Mouse (Mus musculus): Measurements from ENCODE around the gene 2300002M23Rik. TPM values are rescaled to one million over a fixed set of nuclear protein-coding genes. Genes with fewer than 3 reads are reported as not detected.

The 2300002M23Rik gene
- polyA plus RNA-seq, 1 experiment from 2014 or later: not detected

DNA sequence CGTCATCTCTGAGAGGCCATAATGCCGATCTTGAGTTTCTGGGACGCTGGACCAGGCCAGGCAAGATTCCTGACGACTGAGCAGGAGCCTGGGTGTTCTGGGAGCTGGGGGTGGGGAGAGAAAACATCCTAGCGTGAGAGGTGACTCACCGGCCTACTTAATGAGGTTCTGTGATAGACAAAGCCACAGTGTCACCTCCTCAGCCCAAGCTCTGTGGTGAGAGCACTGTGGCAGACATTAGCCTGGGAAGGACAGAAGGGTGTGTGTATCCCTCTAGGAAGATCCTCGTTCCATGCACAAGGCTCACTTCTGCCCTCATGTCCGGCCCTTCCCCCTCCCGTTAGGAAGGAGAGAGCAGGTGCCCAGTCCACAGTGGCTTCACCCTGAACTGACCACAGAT, 9.9 kb upstream of the 2300002M23Rik start:
- 84% methylated on average over 9 of the region's 9 CpGs for WGBS
- Histone ChIP-seq H3K4me1 (no peaks in the 10 kb centered on the region), H3K27ac (no peak overlapping the region), H3K9ac (no peak overlapping the region), H3K9me3 (no peaks in the 10 kb centered on the region), H3K4me2 (no peak overlapping the region), H3K36me3 (replicated peaks) (no peaks in the 10 kb centered on the region), H3K27me3 (no peaks in the 10 kb centered on the region), H3K4me3 (replicated peaks) (no peak overlapping the region)
- no peak for ATAC-seq (ENCODE audit: low FRiP score)

DNA sequence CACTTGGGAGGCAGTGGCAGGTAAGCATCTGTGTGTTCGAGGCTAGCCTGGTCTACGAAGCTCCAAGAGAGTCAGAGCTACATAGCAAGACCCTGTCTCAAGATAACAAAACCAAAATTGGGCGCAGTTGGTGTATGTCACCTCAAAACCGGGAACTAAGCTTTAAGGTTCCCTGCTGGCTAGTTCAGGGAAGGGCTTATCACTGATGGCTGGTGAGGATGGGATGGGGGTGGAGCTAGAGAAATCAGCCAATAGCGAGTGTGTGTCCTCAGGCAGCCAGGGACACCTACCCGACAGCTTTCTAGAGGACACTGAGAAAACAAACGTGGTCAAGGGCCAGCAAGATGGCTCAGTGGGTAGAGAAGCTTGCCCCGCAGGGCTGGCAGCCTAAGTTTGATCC, 9.0 kb upstream of the 2300002M23Rik start:
- H3K27me3 ChIP-seq: no peaks in the 10 kb centered on the region
- H3K4me3 ChIP-seq (replicated peaks): no peak overlapping the region
- no peaks in the 10 kb centered on the region for H3K36me3 ChIP-seq (replicated peaks)
- H3K4me1 ChIP-seq: no peaks in the 10 kb centered on the region
- no peak overlapping the region for H3K27ac ChIP-seq
- H3K9ac ChIP-seq: no peak overlapping the region
- 61% methylated on average over 8 of the region's 8 CpGs for WGBS
- H3K4me2 ChIP-seq: no peak overlapping the region
- no peak for ATAC-seq (ENCODE audit: low FRiP score)
- no peaks in the 10 kb centered on the region for H3K9me3 ChIP-seq

DNA sequence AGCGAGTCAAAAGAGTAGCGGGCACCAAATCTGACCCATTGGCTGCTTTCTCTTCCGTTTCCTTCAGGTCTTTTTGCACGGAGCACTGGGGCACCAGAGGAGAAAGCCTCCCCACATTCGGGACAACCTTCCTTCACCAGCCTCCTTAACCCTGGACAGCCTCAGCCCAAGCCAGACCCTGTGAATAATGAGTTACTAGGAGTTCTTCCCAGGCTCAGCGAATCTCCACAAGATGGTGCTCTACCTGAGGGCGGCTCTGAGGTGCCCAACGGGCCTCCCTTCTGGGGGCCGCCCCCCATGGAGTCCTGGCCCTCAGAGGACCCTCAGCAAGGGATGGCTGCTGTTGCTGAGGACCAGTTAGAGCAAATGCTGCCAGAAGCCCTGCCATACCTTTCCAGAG, 517 bp downstream of the 2300002M23Rik start:
- 24% methylated on average over 9 of the region's 9 CpGs for WGBS

DNA sequence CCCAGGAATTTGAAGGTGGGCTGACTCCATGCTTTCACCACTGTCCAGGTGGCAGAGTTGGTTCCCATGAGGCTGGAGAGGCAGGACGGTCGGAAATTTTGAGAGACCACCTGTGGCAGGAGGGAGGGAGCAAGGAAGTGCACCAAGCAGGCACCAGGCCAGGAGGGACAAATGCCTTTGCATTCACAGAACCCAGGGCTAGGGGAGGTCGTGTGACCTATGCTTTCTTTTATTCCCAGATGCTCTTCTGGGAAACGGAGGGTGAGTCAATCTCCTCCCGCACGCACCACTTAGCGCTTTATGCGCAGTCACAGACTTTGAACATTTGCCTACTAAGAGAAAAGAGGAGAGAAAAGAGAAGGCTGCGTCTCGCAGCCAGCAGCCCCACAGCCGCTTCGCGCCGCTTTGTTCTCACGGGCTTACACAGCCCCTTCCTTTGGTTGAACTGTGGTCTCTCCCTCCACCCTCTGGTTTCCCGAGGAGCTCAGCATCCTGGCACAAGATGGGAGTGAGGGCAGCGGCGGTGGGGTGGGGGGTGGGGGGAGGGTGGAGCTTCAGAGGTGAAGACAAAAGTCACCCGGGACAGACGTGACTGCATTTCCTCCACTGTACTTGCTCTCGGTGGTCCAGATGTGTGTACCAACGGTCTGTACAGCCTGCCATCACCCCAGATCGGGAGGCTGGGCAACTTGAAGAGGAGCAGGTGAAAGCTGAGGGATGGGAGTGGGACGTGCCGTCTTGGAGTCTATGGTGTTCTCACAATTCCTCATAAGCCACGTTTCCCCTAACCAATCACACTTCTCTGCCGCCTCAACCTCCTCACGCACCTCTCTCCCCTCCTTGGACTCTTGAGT, 2.1 kb downstream of the 2300002M23Rik start:
- H3K27ac ChIP-seq: no peak overlapping the region
- H3K9me3 ChIP-seq: no peaks in the 10 kb centered on the region
- H3K27me3 ChIP-seq: peaks cover 24% of the 10 kb centered on the region
- peak overlapping the region; percentile 30 for H3K4me3 ChIP-seq (replicated peaks)
- peaks cover 14% of the 10 kb centered on the region for H3K4me1 ChIP-seq
- peak overlapping the region; percentile 59 for H3K4me2 ChIP-seq
- ATAC-seq (ENCODE audit: low FRiP score): peak; percentile 72; the same call in 1 of the 2 replicates
- no peaks in the 10 kb centered on the region for H3K36me3 ChIP-seq (replicated peaks)
- WGBS: 2% methylated on average over 28 of the region's 28 CpGs
- peak overlapping the region; percentile 50 for H3K9ac ChIP-seq

More for the DNA sequence above, 517 bp downstream of the 2300002M23Rik start:
- Histone ChIP-seq H3K4me2 (no peak overlapping the region), H3K36me3 (replicated peaks) (no peaks in the 10 kb centered on the region), H3K27ac (no peak overlapping the region), H3K4me1 (peaks cover 14% of the 10 kb centered on the region), H3K9me3 (no peaks in the 10 kb centered on the region), H3K4me3 (replicated peaks) (no peak overlapping the region), H3K27me3 (peaks cover 24% of the 10 kb centered on the region), H3K9ac (no peak overlapping the region)
- no peak for ATAC-seq (ENCODE audit: low FRiP score)

GRCm38 (mm10) chr17:35570836-35571235, 3.6 kb downstream of the 2300002M23Rik start:
- Histone ChIP-seq H3K4me2 (no peak overlapping the region), H3K4me3 (replicated peaks) (no peak overlapping the region), H3K9ac (no peak overlapping the region), H3K27me3 (peaks cover 24% of the 10 kb centered on the region), H3K4me1 (peaks cover 14% of the 10 kb centered on the region), H3K27ac (no peak overlapping the region), H3K9me3 (no peaks in the 10 kb centered on the region), H3K36me3 (replicated peaks) (no peaks in the 10 kb centered on the region)
- WGBS: 79% methylated on average over 14 of the region's 14 CpGs
- no peak for ATAC-seq (ENCODE audit: low FRiP score)

GRCm38 (mm10) chr17:35571477-35571876, 4.2 kb downstream of the 2300002M23Rik start:
- WGBS: 96% methylated on average over 7 of the region's 7 CpGs

GRCm38 (mm10) chr17:35578211-35578610, 11.0 kb downstream of the 2300002M23Rik start:
- Histone ChIP-seq H3K27ac (no peak overlapping the region), H3K27me3 (no peaks in the 10 kb centered on the region; the same call in 1 of the 2 replicates), H3K4me3 (replicated peaks) (no peak overlapping the region), H3K4me2 (no peak overlapping the region), H3K9me3 (no peaks in the 10 kb centered on the region), H3K4me1 (no peaks in the 10 kb centered on the region), H3K36me3 (replicated peaks) (no peaks in the 10 kb centered on the region), H3K9ac (no peak overlapping the region)
- 15% methylated on average over 6 of the region's 6 CpGs for WGBS
- no peak for ATAC-seq (ENCODE audit: low FRiP score)

More at GRCm38 (mm10) chr17:35571477-35571876, 4.2 kb downstream of the 2300002M23Rik start:
- peaks cover 14% of the 10 kb centered on the region for H3K4me1 ChIP-seq
- no peaks in the 10 kb centered on the region for H3K9me3 ChIP-seq
- H3K27ac ChIP-seq: no peak overlapping the region
- no peak for ATAC-seq (ENCODE audit: low FRiP score)
- no peak overlapping the region for H3K4me3 ChIP-seq (replicated peaks)
- H3K36me3 ChIP-seq (replicated peaks): no peaks in the 10 kb centered on the region
- no peak overlapping the region for H3K9ac ChIP-seq
- H3K27me3 ChIP-seq: peaks cover 24% of the 10 kb centered on the region
- no peak overlapping the region for H3K4me2 ChIP-seq

- Histone ChIP-seq H3K9me3 (0 out of 2 replicates have a peak, but pooled peaks cover 4% of the 10 kb centered on the region), H3K36me3 (replicated peaks) (no peaks in the 10 kb centered on the region), H3K9ac (no peak overlapping the region), H3K4me1 (peaks cover 4% of the 10 kb centered on the region), H3K27ac (no peak overlapping the region), H3K4me3 (replicated peaks) (no peak overlapping the region), H3K27me3 (peaks cover 9% of the 10 kb centered on the region; the same call in 1 of the 2 replicates), H3K4me2 (no peak overlapping the region)
- WGBS: 96% methylated on average over 1 of the region's 1 CpGs
- ATAC-seq (ENCODE audit: low FRiP score): no peak
Observed at GRCm38 (mm10) chr17:35582900-35583299, 15.7 kb downstream of the 2300002M23Rik start.

GRCm38 (mm10) chr17:35584330-35584937, 17.2 kb downstream of the 2300002M23Rik start:
- Histone ChIP-seq H3K27ac (no peak overlapping the region), H3K9ac (no peak overlapping the region), H3K4me1 (peaks cover 8% of the 10 kb centered on the region), H3K9me3 (0 out of 2 replicates have a peak, but pooled peaks cover 4% of the 10 kb centered on the region), H3K27me3 (peaks cover 9% of the 10 kb centered on the region; the same call in 1 of the 2 replicates), H3K36me3 (replicated peaks) (no peaks in the 10 kb centered on the region), H3K4me3 (replicated peaks) (no peak overlapping the region), H3K4me2 (peak overlapping the region; percentile 40)
- no peak for ATAC-seq (ENCODE audit: low FRiP score)
- WGBS: 15% methylated on average over 16 of the region's 16 CpGs

DNA sequence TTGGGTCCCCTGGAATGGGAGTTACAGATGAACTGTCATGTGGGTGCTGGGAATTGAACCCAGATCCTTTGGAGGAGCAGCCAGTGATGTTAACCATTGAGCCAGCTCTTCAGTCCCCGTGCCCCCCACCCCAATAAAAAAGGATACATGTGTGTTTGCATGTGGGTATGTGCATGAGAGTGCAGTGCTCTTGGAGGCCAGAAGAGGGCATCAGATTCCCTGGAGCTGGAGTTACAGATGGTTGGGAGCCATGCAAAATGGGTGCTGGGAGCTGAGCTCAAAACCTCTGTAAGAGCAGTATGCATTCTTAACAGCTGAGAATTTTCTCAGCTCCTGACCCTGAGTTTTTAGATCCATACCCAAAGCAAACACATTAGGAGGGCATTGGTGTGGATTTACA, 20.0 kb downstream of the 2300002M23Rik start:
- Histone ChIP-seq H3K9ac (no peak overlapping the region), H3K27ac (no peak overlapping the region), H3K4me1 (peaks cover 8% of the 10 kb centered on the region), H3K4me3 (replicated peaks) (no peak overlapping the region), H3K9me3 (0 out of 2 replicates have a peak, but pooled peaks cover 4% of the 10 kb centered on the region), H3K4me2 (no peak overlapping the region), H3K27me3 (peaks cover 9% of the 10 kb centered on the region; the same call in 1 of the 2 replicates), H3K36me3 (replicated peaks) (no peaks in the 10 kb centered on the region)
- no peak for ATAC-seq (ENCODE audit: low FRiP score)
- 85% methylated on average over 1 of the region's 1 CpGs for WGBS

DNA sequence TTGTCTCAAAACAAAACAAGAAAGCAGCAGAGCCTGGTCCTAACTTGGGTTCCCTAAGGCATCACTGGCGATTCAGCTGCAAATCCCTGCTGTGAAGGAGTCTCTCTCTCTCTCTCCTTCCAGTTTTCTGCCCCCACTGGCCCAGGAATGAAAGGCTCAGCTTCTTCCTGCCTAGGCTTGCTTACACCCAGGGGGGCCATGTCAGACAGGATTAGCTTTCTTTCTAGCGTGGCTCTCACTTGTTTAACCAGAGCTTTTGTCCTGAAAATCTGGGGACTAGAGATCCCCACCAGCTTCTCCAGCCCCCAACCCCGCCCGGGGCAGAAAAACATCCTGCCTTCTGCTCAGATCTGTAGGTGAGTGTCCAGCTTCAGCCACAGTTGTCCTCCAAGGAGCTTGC, 21.1 kb downstream of the 2300002M23Rik start:
- H3K9me3 ChIP-seq: 0 out of 2 replicates have a peak, but pooled peaks cover 4% of the 10 kb centered on the region
- WGBS: 3% methylated on average over 4 of the region's 4 CpGs
- peaks cover 9% of the 10 kb centered on the region; the same call in 1 of the 2 replicates for H3K27me3 ChIP-seq
- H3K4me1 ChIP-seq: peaks cover 8% of the 10 kb centered on the region
- no peak overlapping the region for H3K9ac ChIP-seq
- ATAC-seq (ENCODE audit: low FRiP score): no peak
- H3K27ac ChIP-seq: no peak overlapping the region
- H3K4me3 ChIP-seq (replicated peaks): no peak overlapping the region
- no peaks in the 10 kb centered on the region for H3K36me3 ChIP-seq (replicated peaks)
- no peak overlapping the region for H3K4me2 ChIP-seq

DNA sequence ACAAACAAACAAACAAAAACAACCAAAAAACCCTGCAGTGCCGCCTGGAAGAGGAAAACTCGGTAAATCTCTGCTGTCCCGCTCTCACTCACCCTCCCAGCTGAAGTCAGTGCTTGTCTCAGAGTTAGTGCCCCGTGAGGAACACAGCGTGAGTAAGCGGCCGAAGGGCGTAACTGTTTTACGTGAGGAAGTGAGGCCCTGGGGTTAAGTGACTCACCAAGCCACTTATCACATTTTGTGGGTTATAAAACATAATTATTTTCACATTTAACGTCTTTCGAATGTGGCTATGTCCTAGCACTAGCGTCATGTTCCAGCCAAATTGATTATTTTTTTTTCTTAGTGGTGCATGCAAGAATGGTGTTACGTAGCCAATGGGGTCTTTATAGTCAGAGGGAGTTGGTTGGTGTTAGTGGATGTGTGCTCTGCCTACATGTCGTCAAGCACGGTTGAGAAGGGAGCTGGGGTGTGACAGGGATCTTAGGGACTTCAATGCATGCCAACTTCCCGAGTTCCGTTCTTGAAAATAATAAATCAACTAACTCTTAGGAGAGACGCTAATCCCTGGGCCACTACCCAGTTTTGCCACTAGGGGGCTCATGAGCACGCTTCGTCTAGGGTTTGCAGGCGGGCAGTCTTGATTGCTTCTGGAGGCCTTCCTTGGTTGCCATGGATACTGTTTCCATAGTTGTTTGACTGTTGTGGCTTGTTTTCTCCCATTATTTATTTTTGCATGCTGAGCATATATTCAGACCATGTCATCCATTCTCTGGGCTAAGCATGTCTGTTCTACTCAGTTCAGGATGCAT, 23.4 kb downstream of the 2300002M23Rik start:
- Histone ChIP-seq H3K27me3 (peaks cover 6% of the 10 kb centered on the region; the same call in 1 of the 2 replicates), H3K9me3 (0 out of 2 replicates have a peak, but pooled peaks cover 4% of the 10 kb centered on the region), H3K4me1 (peaks cover 4% of the 10 kb centered on the region; the same call in 1 of the 2 replicates), H3K4me2 (no peak overlapping the region), H3K36me3 (replicated peaks) (no peaks in the 10 kb centered on the region), H3K9ac (no peak overlapping the region), H3K4me3 (replicated peaks) (no peak overlapping the region), H3K27ac (no peak overlapping the region)
- 69% methylated on average over 21 of the region's 21 CpGs for WGBS
- peak; percentile 64; the same call in 1 of the 2 replicates for ATAC-seq (ENCODE audit: low FRiP score)
